Mouse (Mus musculus): ENCODE results near the gene Gldc. TPM values are rescaled to one million over a fixed set of nuclear protein-coding genes. Genes with fewer than 3 reads are reported as not detected.
"Not testable (repeated sequence)": the region's sequence is repeated elsewhere in the genome, so short reads cannot be mapped to it uniquely, and the experiment has no call there.

Gldc gene
- 13.7 and 18.0 TPM in 2 replicates for polyA plus RNA-seq (2012; rRNA removed)

DNA sequence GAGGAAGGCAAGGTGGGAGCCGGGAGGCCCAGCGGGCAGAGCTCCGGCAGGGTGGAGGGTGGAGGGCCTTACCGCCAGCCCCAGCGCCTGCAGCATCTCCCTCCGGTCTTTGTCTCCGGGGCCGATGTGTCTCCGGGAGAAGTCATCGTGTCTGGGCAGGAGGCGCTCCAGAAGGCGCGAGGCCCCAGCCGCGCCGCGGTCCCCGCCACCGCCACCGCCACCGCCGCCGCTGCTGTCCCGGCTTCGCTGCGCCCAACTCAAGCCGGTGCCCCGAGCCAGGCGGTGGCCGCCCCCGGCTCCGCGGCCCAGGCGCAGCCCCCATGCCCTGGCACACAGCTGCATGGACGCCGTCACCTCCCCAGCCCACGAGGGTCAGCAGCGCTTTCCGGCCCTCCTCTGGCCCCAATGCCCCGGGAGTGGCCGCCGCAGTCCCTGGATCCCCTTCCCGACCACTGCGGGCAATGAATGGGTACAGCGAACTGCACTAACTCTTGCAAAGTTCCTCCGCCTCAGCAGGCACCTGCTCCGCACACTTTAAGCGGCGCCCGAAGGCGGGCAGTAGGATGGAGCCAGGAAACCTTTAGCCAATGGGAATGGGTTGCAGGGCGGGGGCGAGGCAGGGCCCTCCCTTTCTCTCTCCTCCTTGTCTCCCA lies at the start of gene Gldc:
TSS of gene Gldc (minus strand) at position 511 of the 653 bp plus-strand sequence.
- peak; percentile 93 for DNase-seq (ENCODE audit: low read depth)

DNA sequence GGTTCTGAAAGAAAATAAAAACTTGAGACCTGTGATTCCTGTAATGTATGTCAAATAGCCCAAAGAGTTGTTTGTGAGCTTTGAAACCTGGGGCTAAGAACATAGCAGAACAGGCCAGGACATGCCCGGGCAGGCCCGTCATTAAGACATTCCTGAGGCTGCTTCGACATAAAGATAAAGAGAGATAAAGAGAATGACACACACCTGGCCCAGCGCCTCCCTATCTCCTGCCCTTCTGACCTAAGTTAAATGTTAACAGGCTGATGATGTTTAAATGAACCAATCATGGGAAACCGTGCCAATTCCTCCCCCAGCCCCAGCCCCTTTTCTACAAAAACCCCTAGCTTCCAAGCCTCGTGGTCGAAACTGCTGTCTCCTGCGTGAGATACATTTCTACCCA lies 47.4 kb upstream of the Gldc start:
- not testable (repeated sequence) for DNase-seq (ENCODE audit: low read depth)

More for the DNA sequence above, at the start of gene Gldc:
- peak; percentile 39; the same call in 1 of the 2 replicates for TF ChIP-seq POLR2A (IDR thresholded peaks at IDR 0.05; ENCODE audit: borderline replicate concordance, extremely low read depth, insufficient read depth, insufficient read length, poor library complexity, severe bottlenecking)
- no peak for TF ChIP-seq CTCF (IDR thresholded peaks at IDR 0.05; ENCODE audit: borderline replicate concordance, extremely low read depth, insufficient read depth, insufficient read length)

DNA sequence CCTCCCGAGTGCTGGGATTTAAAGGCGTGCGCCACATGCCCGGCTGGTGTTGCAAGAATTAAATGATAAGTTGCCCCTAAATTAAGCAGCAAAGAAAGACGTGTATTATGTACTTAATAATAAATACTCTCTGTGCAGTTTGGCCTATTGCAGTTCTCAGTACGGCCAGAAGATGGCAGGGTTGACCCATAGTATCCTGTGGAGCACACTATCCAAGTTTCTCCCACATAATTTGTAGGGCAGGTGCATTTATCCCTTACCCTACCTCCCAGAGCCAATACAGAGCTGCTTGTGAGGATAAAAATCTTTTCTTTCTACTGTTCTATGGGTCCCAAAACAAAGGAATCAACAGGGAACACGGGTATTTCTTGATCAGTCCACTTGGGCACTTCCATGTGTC lies 42.1 kb upstream of the Gldc start:
- TF ChIP-seq CTCF (IDR thresholded peaks at IDR 0.05; ENCODE audit: borderline replicate concordance, extremely low read depth, insufficient read depth, insufficient read length), result peak; percentile 80; the same call in 1 of the 2 replicates
- no peak for TF ChIP-seq POLR2A (IDR thresholded peaks at IDR 0.05; ENCODE audit: borderline replicate concordance, extremely low read depth, insufficient read depth, insufficient read length, poor library complexity, severe bottlenecking)
- peak; percentile 79 for DNase-seq (ENCODE audit: low read depth)

DNA sequence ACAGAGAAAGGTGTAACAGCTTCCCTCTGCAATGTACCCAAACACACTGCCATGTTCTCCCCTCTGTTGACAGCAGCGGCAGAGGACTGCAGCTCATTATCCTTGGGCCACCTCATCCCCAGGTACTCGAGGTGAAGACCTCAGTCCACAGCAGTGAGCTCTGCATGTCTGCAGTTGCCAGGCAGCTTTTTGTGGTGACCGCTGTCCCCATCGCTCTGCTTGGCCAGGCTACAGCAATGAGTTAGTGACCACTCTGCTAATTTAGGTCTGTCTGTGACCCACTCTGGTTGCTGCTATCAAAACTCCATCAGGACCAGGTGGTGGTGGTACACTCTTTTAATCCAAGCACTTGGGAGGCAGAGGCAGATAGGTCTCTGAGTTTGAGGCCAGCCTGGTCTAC lies 41.0 kb upstream of the Gldc start:
- TF ChIP-seq POLR2A (IDR thresholded peaks at IDR 0.05; ENCODE audit: borderline replicate concordance, extremely low read depth, insufficient read depth, insufficient read length, poor library complexity, severe bottlenecking) (no peak), CTCF (IDR thresholded peaks at IDR 0.05; ENCODE audit: borderline replicate concordance, extremely low read depth, insufficient read depth, insufficient read length) (no peak)
- no peak for DNase-seq (ENCODE audit: low read depth)

DNA sequence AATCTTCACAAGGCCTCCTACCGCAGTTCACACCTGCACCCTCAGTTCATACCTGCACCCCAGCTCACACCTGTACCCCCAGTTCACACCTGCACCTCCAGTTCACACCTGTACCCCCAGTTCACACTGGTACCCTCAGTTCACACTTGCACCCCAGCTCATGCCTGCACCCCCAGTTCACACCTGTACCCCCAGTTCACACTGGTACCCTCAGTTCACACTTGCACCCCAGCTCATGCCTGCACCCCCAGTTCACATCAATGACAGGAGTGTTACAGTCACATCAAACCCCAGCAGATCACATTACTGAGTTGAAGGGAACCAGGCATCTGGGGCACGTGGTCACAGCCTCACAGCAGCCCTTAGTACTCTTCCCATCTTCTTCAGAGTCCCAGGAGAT lies 40.5 kb upstream of the Gldc start:
- DNase-seq (ENCODE audit: low read depth), result not testable (repeated sequence)

DNA sequence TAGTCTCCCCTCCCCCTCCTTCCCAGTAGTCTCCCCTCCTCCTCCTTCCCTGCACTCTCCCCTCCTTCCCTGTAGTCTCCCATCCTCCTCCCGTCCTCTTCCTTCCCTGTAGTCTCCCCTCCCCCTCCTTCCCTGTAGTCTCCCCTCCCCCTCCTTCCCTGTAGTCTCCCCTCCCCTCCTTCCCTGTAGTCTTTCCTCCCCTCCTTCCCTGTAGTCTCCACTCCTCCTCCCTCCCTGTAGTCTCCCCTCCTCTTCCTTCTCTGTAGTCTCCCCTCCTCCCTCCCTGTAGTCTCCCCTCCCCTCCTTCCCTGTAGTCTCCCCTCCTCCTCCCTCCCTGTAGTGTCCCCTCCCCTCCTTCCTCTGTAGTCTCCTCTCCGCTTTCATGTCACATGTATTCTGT lies 38.8 kb upstream of the Gldc start:
- DNase-seq (ENCODE audit: low read depth), result peak; percentile 30
- TF ChIP-seq CTCF (IDR thresholded peaks at IDR 0.05; ENCODE audit: borderline replicate concordance, extremely low read depth, insufficient read depth, insufficient read length) (no peak), POLR2A (IDR thresholded peaks at IDR 0.05; ENCODE audit: borderline replicate concordance, extremely low read depth, insufficient read depth, insufficient read length, poor library complexity, severe bottlenecking) (no peak)

DNA sequence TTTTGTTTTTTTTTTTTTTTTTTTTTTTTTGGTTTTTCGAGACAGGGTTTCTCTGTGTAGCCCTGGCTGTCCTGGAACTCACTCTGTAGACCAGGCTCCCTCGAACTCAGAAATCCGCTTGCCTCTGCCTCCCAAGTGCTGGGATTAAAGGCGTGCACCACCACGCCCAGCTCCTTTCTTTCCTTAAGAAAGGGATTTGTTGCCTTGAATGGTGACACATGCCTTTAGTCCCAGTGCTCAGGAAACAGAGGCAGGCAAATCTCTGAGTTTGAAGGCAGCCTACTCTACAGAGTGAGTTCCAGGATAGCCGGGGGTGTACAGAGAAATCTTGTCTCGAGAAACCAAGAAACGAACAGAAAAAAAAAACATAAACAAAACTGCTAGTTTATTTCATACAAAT lies 33.8 kb upstream of the Gldc start:
- DNase-seq (ENCODE audit: low read depth), result not testable (repeated sequence)

DNA sequence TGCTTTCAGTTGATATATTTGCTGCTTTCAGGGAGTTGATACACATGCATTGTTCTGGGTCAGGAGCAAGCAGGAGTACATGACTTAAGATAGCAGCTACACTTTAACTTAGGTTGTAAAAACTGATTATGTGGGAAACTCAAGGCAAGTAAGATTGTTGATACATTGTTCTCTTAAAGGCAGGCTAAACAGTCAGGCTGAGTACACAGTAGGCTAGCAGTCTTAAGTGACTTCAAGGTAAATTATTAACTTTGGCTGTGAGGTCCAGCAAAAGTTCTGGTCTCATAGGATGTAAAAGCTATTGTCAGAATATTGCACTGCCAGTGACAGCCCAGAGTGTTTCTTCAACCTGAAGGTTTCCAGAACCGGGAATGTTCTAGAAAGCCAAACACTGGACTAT lies 31.8 kb upstream of the Gldc start:
- TF ChIP-seq POLR2A (IDR thresholded peaks at IDR 0.05; ENCODE audit: borderline replicate concordance, extremely low read depth, insufficient read depth, insufficient read length, poor library complexity, severe bottlenecking) (no peak), CTCF (IDR thresholded peaks at IDR 0.05; ENCODE audit: borderline replicate concordance, extremely low read depth, insufficient read depth, insufficient read length) (no peak)
- no peak for DNase-seq (ENCODE audit: low read depth)

DNA sequence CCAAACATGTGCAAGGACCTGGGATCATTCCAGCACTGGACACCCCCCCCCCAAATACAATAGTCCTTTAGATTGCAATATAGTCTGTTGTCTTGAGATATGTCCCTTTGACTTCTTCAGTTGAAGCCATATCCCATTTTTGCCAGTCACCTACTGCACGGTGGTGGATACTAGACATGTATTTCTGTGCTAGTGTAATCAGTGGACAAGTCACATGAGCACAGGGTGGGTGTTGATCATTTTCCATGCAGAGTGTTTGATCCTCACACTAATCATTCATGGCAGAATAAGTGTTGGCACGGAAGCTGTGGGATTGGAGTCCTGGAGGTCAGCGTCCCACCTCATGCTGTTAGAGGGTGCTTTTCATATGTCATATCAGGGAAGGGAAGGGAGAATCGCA lies 30.6 kb upstream of the Gldc start:
- no peak for DNase-seq (ENCODE audit: low read depth)
- TF ChIP-seq POLR2A (IDR thresholded peaks at IDR 0.05; ENCODE audit: borderline replicate concordance, extremely low read depth, insufficient read depth, insufficient read length, poor library complexity, severe bottlenecking) (no peak), CTCF (IDR thresholded peaks at IDR 0.05; ENCODE audit: borderline replicate concordance, extremely low read depth, insufficient read depth, insufficient read length) (no peak)

DNA sequence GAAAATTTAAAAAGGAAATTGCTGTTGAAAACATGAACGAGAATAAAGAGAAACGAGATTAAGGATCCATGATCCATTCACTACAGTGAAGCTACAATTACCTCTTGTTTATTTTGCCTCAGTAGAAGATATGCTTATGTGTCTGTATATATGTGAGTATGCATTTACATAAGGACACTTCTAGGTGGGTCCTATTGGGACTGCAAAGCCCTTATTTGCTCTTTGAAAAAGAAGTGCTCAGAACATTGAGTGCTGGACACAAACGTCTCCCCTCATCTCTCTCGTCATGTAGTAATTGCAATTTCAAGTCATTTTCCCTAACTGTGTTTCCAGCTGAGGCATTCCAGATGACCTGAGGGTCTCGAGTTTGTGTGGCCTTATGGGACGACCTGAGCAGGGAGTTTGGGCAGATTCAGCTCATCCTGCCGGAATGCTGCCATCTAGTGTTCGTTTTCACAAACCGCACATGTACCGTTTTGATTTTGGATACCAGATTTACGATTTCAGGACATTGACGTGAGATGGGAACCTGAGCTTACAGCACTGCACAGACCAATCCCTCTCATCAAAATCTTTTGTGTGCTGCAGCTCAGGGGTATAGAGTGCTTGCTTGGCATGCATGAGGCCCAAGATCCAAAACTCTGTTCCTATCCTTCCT lies 30.1 kb upstream of the Gldc start:
- peak; percentile 85 for DNase-seq (ENCODE audit: low read depth)
- peak; percentile 92 for TF ChIP-seq CTCF (IDR thresholded peaks at IDR 0.05; ENCODE audit: borderline replicate concordance, extremely low read depth, insufficient read depth, insufficient read length)
- TF ChIP-seq POLR2A (IDR thresholded peaks at IDR 0.05; ENCODE audit: borderline replicate concordance, extremely low read depth, insufficient read depth, insufficient read length, poor library complexity, severe bottlenecking), result no peak

DNA sequence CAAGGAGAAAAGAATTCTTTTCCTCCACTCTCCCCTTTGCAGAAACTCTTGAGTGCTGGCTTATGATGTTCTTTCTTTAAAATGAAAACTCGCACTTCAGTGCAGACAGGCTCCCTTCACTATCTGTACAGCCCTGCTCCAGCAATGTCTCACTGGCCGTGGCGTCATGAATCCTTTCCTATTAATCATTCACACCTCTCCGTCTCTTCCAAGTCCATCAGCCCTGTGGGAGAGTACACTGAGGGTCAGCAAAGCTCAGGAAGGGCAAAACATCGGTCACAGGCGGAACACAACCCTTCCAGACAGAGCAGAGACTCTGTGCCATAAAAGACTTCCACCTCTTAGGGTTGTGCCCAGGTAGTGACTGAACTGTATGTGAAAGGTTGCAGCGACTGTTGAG lies 26.9 kb upstream of the Gldc start:
- TF ChIP-seq CTCF (IDR thresholded peaks at IDR 0.05; ENCODE audit: borderline replicate concordance, extremely low read depth, insufficient read depth, insufficient read length), result no peak
- no peak for TF ChIP-seq POLR2A (IDR thresholded peaks at IDR 0.05; ENCODE audit: borderline replicate concordance, extremely low read depth, insufficient read depth, insufficient read length, poor library complexity, severe bottlenecking)

DNA sequence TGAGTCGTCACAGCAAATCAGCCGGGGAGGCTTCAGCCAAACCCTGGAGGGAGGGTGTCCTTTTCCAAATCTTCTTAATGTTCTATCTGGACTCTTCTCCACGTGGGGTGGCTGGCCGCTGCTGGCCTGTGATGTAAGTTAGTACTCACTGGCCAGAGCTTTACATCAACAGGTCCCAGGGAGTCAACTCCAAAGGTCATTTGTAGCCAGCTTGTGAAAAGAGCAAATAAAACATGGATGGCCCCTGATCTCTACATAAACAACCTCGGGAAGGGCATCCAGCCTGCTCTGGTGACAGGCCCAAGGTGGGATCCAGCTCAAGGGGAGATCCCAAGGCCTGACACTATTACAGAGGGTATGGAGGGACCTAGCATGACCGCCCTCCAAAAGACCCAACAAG lies 19.8 kb upstream of the Gldc start:
- TF ChIP-seq CTCF (IDR thresholded peaks at IDR 0.05; ENCODE audit: borderline replicate concordance, extremely low read depth, insufficient read depth, insufficient read length), result no peak
- no peak for TF ChIP-seq POLR2A (IDR thresholded peaks at IDR 0.05; ENCODE audit: borderline replicate concordance, extremely low read depth, insufficient read depth, insufficient read length, poor library complexity, severe bottlenecking)
- DNase-seq (ENCODE audit: low read depth), result no peak

More for the DNA sequence above, 26.9 kb upstream of the Gldc start:
- DNase-seq (ENCODE audit: low read depth), result no peak

DNA sequence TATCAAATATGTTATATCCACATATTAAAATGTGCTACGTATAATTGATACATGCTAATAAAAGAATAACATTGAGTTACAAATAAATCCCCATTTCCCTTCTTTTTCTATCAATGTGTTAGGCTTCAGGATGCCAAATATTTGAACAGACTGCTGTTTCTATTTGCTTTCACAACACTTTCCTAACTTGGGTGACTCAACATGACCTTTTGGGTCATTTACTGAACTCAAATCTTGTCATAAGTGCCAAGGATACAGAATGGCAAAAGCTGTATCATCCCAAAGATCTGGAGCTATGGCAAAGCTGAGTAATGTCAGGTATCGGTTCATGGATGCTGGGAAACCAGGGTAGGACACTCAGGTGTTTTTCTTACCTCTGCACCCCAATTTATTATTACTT lies 12.0 kb upstream of the Gldc start:
- TF ChIP-seq CTCF (IDR thresholded peaks at IDR 0.05; ENCODE audit: borderline replicate concordance, extremely low read depth, insufficient read depth, insufficient read length), result no peak
- TF ChIP-seq POLR2A (IDR thresholded peaks at IDR 0.05; ENCODE audit: borderline replicate concordance, extremely low read depth, insufficient read depth, insufficient read length, poor library complexity, severe bottlenecking), result no peak
- DNase-seq (ENCODE audit: low read depth), result no peak

Data from brain, embryonic 14.5 days (tissue).